Mouse (Mus musculus) midbrain, embryonic 11.5 days (tissue): ENCODE results near the gene Copz2. TPM values are rescaled to one million over a fixed set of nuclear protein-coding genes. Genes with fewer than 3 reads are reported as not detected.

Experiments used
- ATAC-seq: fragments of 200-750 bp; cut with Nextera tagmentation; 2 replicates; pipeline ENCODE4 v1.8.0; 2017; ENCODE audit warnings: moderate TSS enrichment, moderate library complexity; ENCODE audit not compliant: low FRiP score
- DNase-seq: peaks from one replicate; pipeline ENCODE4 v3.0.0; 2015; ENCODE audit warnings: low spot score; ENCODE audit errors: missing footprints
- H3K27ac ChIP-seq: fragments of 300-500 bp; sonication (generic); 2 replicates; pipeline ENCODE4 v1.5.1; 2014; ENCODE audit warnings: low read depth, low read length
- H3K27me3 ChIP-seq: fragments of 300-500 bp; sonication (generic); 2 replicates; pipeline ENCODE4 v1.6.1; 2014; ENCODE audit warnings: mild to moderate bottlenecking, low read length, moderate library complexity, mixed read lengths; ENCODE audit not compliant: control insufficient read depth, insufficient read depth
- H3K36me3 ChIP-seq: fragments of 300-500 bp; sonication (generic); 2 replicates; pipeline ENCODE4 v1.6.1; 2014; ENCODE audit warnings: mild to moderate bottlenecking, low read length, moderate library complexity, mixed read lengths; ENCODE audit not compliant: control insufficient read depth, insufficient read depth
- H3K4me1 ChIP-seq: fragments of 300-500 bp; sonication (generic); 2 replicates; pipeline ENCODE4 v1.6.1; 2014; ENCODE audit warnings: low read length; ENCODE audit not compliant: control insufficient read depth, insufficient read depth
- H3K4me2 ChIP-seq: fragments of 300-500 bp; sonication (generic); 2 replicates; pipeline ENCODE4 v1.6.1; 2014; ENCODE audit warnings: mild to moderate bottlenecking, moderate library complexity
- H3K4me3 ChIP-seq: fragments of 300-500 bp; sonication (generic); 2 replicates; pipeline ENCODE4 v1.5.1; 2014; ENCODE audit warnings: low read depth, low read length
- H3K9ac ChIP-seq: fragments of 300-500 bp; sonication (generic); 2 replicates; pipeline ENCODE4 v1.6.1; 2014; ENCODE audit warnings: low read length
- H3K9me3 ChIP-seq: fragments of 300-500 bp; sonication (generic); 2 replicates; pipeline ENCODE4 v1.6.1; 2016; ENCODE audit warnings: low read length; ENCODE audit not compliant: control insufficient read depth
- WGBS: fragments of 180-500 bp; shearing (Covaris S2); extraction: QIAGEN DNeasy Blood & Tissue Kit; methylation state at CpG from one replicate; pipeline ENCODE4 v1.1.7; 2014; 5-methylcytosine and 5-hydroxymethylcytosine counted together
- polyA plus RNA-seq: library from polyadenylated mRNA; unstranded; fragments of >200 nt; fragmentation: Nextera tagmentation; extraction: Ambion mirVana; gene quantifications from 2 replicates; pipeline ENCODE4 v1.2.1, GENCODE M21; 2014

Gene Copz2
- polyA plus RNA-seq, 1 experiment from 2014 or later = 47.5 TPM

DNA sequence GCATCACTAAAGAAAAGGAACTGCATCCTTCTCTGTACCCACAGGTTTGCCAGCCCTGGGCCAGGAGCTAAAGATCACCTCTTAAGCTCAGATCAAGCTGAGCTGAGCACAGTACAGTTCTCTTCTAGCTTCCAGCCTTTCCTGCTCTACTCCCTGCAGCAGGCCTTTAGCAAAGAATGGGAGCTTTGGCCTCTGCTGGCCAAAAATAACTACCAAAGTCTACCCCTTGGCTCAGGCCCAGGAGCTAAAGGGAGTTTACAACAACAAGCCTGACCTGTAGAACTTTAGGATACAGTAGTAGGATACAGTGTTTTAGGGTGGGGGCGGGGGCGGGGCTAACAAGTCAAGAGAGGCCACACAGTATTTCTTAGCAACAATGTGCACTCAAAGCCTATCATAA lies 23.2 kb upstream of the Copz2 start:
- H3K4me1 ChIP-seq = peaks cover 49% of the 10 kb centered on the region
- 97% methylated on average over 2 of the region's 2 CpGs for WGBS
- H3K9me3 ChIP-seq = no peaks in the 10 kb centered on the region
- no peak overlapping the region for H3K27ac ChIP-seq
- ATAC-seq (no peak), DNase-seq (no peak)
- H3K4me2 ChIP-seq = peak overlapping the region; percentile 21; the same call in 1 of the 2 replicates
- H3K27me3 ChIP-seq = no peaks in the 10 kb centered on the region
- no peak overlapping the region for H3K4me3 ChIP-seq
- no peak overlapping the region for H3K9ac ChIP-seq
- H3K36me3 ChIP-seq = peaks cover 13% of the 10 kb centered on the region; the same call in 1 of the 2 replicates

DNA sequence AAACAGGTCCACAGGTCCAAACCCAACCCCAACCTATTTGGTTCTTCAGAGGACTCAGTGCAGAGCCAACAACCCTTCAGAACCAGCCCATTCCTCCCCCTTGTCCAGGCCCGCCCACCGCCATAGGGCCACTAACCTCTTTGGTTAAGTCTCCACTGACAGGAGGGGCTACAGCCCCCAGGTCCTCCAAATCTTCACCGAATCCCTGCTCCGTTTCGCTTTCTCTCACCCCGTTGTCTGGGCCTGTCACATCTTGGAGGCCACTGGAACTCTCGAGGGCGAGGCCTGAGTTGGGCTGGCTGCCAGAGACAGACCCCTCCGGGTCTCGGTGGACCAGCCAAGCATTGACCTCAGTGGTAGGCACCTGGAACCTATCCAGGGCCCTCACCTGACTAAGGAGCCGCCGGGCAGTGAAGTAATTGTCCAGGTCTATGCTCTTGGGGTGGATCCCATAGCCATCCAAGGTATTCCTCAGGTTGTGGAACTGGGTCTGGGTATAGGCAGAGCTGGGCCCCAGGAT lies 22.5 kb upstream of the Copz2 start:
- Histone ChIP-seq H3K9ac (no peak overlapping the region), H3K4me2 (peak overlapping the region; percentile 10; the same call in 1 of the 2 replicates), H3K9me3 (no peaks in the 10 kb centered on the region), H3K4me3 (no peak overlapping the region), H3K4me1 (peaks cover 49% of the 10 kb centered on the region), H3K27me3 (no peaks in the 10 kb centered on the region), H3K27ac (no peak overlapping the region), H3K36me3 (peaks cover 7% of the 10 kb centered on the region; the same call in 1 of the 2 replicates)
- 90% methylated on average over 12 of the region's 12 CpGs for WGBS
- DNase-seq (peak; percentile 77), ATAC-seq (no peak)

- DNase-seq (no peak), ATAC-seq (no peak)
- Histone ChIP-seq H3K4me1 (peaks cover 46% of the 10 kb centered on the region), H3K27me3 (no peaks in the 10 kb centered on the region), H3K9me3 (no peaks in the 10 kb centered on the region), H3K27ac (no peak overlapping the region), H3K4me2 (no peak overlapping the region), H3K9ac (no peak overlapping the region), H3K36me3 (peaks cover 7% of the 10 kb centered on the region; the same call in 1 of the 2 replicates), H3K4me3 (no peak overlapping the region)
- WGBS = 86% methylated on average over 9 of the region's 9 CpGs
Measured at GRCm38 (mm10) chr11:96827917-96828316, 21.8 kb upstream of the Copz2 start.

DNA sequence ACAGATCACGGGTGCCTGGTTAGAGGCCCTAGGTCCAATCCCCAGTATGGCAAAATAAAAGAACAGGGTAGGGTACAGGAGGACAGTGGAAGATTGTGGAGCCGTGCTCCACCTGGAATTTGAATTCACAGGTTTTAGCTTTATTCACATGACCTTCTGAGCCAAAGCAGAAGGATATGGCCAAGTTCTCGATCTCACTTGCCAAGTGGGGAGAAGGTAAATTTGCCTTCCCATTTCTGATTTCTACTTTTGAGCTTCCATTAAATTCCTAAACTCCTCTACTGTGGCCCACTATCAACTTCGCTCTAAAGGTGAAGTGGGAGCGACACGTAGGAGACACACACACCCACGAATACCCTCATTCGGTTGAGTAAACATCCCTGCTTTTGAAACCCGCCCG lies 20.8 kb upstream of the Copz2 start:
- peak overlapping the region; percentile 95 for H3K27ac ChIP-seq
- H3K9ac ChIP-seq = peak overlapping the region; percentile 93
- peak overlapping the region; percentile 71 for H3K4me2 ChIP-seq
- H3K27me3 ChIP-seq = no peaks in the 10 kb centered on the region
- H3K4me1 ChIP-seq = peaks cover 37% of the 10 kb centered on the region
- H3K36me3 ChIP-seq = peaks cover 7% of the 10 kb centered on the region; the same call in 1 of the 2 replicates
- ATAC-seq (no peak), DNase-seq (no peak)
- peak overlapping the region; percentile 89 for H3K4me3 ChIP-seq
- H3K9me3 ChIP-seq = no peaks in the 10 kb centered on the region
- 17% methylated on average over 10 of the region's 10 CpGs for WGBS

DNA sequence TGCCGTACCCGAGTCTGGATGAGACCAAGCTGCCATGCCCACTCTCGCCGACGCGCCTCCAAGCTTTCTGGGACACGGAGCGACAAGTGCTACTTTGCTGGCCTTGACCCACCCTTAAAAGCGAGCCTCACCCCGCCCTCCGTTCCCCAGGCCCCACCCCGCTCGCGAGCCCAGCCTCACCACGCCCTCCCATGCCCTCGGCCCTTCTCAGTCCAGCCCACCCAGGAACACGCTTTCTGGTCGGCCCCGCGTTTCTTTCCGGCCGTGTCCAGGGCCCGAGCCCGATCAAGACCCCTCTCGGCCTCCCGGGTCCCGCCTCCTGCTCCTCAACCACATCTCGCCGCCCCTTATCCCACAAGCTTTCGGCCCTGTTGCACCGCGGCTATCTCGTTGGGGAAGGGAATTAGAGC lies 20.3 kb upstream of the Copz2 start:
- Histone ChIP-seq H3K4me1 (peaks cover 34% of the 10 kb centered on the region), H3K4me2 (peak overlapping the region; percentile 71), H3K36me3 (peaks cover 7% of the 10 kb centered on the region; the same call in 1 of the 2 replicates), H3K9me3 (no peaks in the 10 kb centered on the region), H3K27me3 (no peaks in the 10 kb centered on the region), H3K27ac (peak overlapping the region; percentile 95), H3K9ac (peak overlapping the region; percentile 93), H3K4me3 (peak overlapping the region; percentile 89)
- under 1% methylated on average over 33 of the region's 33 CpGs for WGBS
- ATAC-seq = peak; percentile 60
- DNase-seq = no peak

DNA sequence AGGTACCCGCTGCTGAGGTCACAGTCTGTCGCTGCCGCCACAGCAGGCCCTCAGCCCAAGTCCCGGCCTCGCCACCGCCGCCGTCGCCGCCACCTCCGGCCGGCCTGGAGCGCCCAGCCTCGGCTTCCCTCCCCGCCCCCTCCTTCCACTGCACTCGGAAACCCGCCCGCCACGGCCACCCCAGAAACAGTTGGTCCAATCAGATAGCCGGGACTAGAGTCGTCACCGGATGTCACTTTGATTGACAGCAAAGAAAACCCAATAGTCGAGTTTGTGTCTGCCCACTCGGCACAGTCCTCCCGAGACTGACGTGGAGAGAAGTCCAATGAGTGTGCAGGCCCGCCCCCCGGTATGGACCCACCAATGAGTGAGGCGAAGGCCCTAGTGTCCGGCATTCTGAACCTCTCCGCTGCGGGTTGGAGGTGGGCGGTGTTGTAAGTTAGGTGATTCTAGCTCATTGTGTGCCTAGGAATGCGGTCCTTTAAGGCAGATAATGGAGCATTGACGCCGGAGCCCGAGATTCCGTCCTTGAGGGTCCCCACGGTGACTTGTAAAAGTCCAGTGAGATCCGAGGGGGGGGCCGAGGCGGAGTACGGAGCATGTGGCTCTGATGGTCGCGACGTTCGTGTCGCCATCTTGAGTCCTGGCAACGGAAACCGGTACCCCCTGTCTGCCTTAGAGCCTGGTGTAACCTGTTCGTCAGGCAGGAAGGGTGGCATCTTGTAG lies 19.7 kb upstream of the Copz2 start, which contains the start of gene Nfe2l1:
Gene Nfe2l1 (minus strand): TSS at position 156 of the 726 bp plus-strand sequence.
- Histone ChIP-seq H3K4me1 (peaks cover 28% of the 10 kb centered on the region), H3K27ac (peak within 1 kb of the TSS; percentile 95), H3K4me2 (peak within 1 kb of the TSS; percentile 71), H3K27me3 (no peaks in the 10 kb centered on the region), H3K9me3 (no peaks in the 10 kb centered on the region), H3K9ac (peak within 1 kb of the TSS; percentile 93), H3K36me3 (peaks cover 7% of the 10 kb centered on the region; the same call in 1 of the 2 replicates), H3K4me3 (peak within 1 kb of the TSS; percentile 89)
- DNase-seq = peak; percentile 99
- under 1% methylated on average over 51 of the region's 51 CpGs for WGBS
- ATAC-seq = peak; percentile 99

- no peaks in the 10 kb centered on the region for H3K9me3 ChIP-seq
- H3K9ac ChIP-seq = peak overlapping the region; percentile 82
- peaks cover 22% of the 10 kb centered on the region for H3K4me1 ChIP-seq
- no peak for ATAC-seq
- peaks cover 7% of the 10 kb centered on the region; the same call in 1 of the 2 replicates for H3K36me3 ChIP-seq
- peak overlapping the region; percentile 89 for H3K4me3 ChIP-seq
- H3K27me3 ChIP-seq = no peaks in the 10 kb centered on the region
- H3K4me2 ChIP-seq = peak overlapping the region; percentile 55
- DNase-seq = no peak
- 24% methylated on average over 13 of the region's 13 CpGs for WGBS
- peak overlapping the region; percentile 95 for H3K27ac ChIP-seq
Measured at GRCm38 (mm10) chr11:96830539-96831216, 19.0 kb upstream of the Copz2 start.

GRCm38 (mm10) chr11:96831516-96831915 lies 18.2 kb upstream of the Copz2 start:
- Histone ChIP-seq H3K27ac (no peak overlapping the region), H3K9ac (no peak overlapping the region), H3K27me3 (no peaks in the 10 kb centered on the region), H3K4me2 (no peak overlapping the region), H3K36me3 (peaks cover 7% of the 10 kb centered on the region; the same call in 1 of the 2 replicates), H3K4me3 (no peak overlapping the region), H3K4me1 (peaks cover 18% of the 10 kb centered on the region), H3K9me3 (no peaks in the 10 kb centered on the region)
- ATAC-seq (no peak), DNase-seq (no peak)
- 79% methylated on average over 4 of the region's 4 CpGs for WGBS

DNA sequence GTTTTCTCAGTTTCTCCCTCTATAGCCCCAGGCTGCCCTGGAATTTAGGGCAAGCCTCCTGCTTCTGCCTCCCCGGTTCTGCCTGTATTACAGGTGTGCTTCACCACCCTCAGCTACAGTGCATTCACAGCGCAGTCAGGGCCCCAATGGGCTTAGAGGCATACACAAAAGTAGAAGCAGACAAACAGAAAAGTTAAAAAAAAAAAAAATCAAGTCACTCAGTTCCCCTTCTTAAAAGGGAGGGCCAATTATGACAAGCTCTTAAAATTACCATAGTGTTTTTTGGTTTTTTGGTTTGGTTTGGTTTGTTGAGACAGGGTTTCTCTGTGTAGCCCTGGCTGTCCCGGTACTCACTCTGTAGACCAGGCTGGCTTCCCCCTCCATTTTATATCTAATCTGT lies 17.1 kb upstream of the Copz2 start:
- H3K9me3 ChIP-seq = no peaks in the 10 kb centered on the region
- no peak for ATAC-seq
- H3K4me2 ChIP-seq = no peak overlapping the region
- peaks cover 9% of the 10 kb centered on the region for H3K4me1 ChIP-seq
- no peak overlapping the region for H3K9ac ChIP-seq
- no peaks in the 10 kb centered on the region for H3K27me3 ChIP-seq
- WGBS = 89% methylated on average over 3 of the region's 3 CpGs
- H3K27ac ChIP-seq = no peak overlapping the region
- no peak overlapping the region for H3K4me3 ChIP-seq
- 0 out of 2 replicates have a peak, but pooled peaks cover 2% of the 10 kb centered on the region for H3K36me3 ChIP-seq
- DNase-seq = no peak
